Mouse (Mus musculus) 416B (cell line): ENCODE results near the gene M1ap.
A peak's percentile ranks its signal among the peaks of the same experiment; 100 is the strongest.

Source experiments
- DNase-seq: peaks from one replicate; pipeline ENCODE4 v3.0.0; 2011; ENCODE audit warnings: low read depth

M1ap gene

GRCm38 (mm10) chr6:83071220-83071619 lies 124.5 kb downstream of the M1ap start:
- no peak for DNase-seq

DNA sequence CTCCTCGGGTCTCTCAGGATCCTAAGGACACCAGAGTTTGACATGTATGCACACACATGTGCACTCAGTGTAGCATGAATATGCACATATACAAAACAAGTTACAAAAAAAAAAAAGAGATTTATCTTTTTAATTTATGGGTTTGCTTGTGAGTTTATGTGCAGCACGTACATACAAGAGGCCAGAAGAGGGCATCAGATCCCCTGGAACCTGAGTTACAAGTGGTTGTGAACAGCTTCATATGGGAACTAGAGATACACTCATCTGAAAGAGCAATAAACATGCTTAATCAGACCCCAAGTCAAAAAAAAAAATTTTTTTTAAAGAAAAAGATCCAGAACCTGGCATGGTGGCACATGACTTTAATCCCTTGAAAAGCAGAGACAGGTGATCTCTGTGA lies 128.3 kb downstream of the M1ap start:
- DNase-seq: peak; percentile 72

GRCm38 (mm10) chr6:83077630-83078323 lies 131.1 kb downstream of the M1ap start, which contains the start of gene Pcgf1:
Gene Pcgf1, plus strand, starts transcription at chr6:83077869.
- peak; percentile 31 for DNase-seq

- DNase-seq: peak; percentile 97
These were observed 131.7 kb downstream of the M1ap start for GRCm38 (mm10) chr6:83078324-83078858.
